Comparison of ENCODE assay signal across 8 mouse cellular contexts in the genomic region with DNA sequence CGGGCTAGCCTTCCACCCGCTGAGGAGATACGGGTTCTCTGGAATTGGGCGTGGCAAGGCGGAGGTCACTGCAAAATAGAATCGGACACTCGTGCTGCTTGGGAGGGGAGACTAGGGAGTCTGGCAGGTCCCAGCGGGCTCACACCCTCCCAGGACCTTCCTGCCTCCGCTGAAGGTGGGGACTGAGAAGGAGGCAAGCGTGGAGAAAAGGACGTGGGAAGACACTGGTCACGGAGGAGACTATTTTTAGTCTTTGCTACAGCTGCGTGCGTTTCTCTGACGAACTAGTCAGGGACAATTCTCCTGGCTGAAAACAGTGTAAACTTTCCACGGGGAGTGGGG.
DNase-seq lines count a peak whose midpoint lies in the region; ATAC-seq lines count a peak whose summit lies in the region.

No protein-coding gene starts in this region.

- WGBS in lung, embryonic 15.5 days, result 4% methylated on average over 16 of the region's 16 CpGs
- 9% methylated on average over 16 of the region's 16 CpGs for WGBS in embryonic facial prominence, embryonic 12.5 days
- WGBS in intestine, embryonic 14.5 days, result 7% methylated on average over 16 of the region's 16 CpGs
- WGBS in neural tube, embryonic 12.5 days, result 10% methylated on average over 16 of the region's 16 CpGs

- H3K36me3 ChIP-seq in lung, embryonic 15.5 days, result no peaks in the 10 kb centered on the region
- no peaks in the 10 kb centered on the region for H3K36me3 ChIP-seq in embryonic facial prominence, embryonic 12.5 days
- H3K36me3 ChIP-seq in intestine, embryonic 14.5 days (ENCODE audit: control insufficient read depth, insufficient read depth, low read length), result no peaks in the 10 kb centered on the region
- no peaks in the 10 kb centered on the region for H3K36me3 ChIP-seq in neural tube, embryonic 12.5 days

- H3K4me1 ChIP-seq in lung, embryonic 15.5 days, result peaks cover 5% of the 10 kb centered on the region; the same call in 1 of the 2 replicates
- no peaks in the 10 kb centered on the region for H3K4me1 ChIP-seq in embryonic facial prominence, embryonic 12.5 days
- H3K4me1 ChIP-seq in intestine, embryonic 14.5 days (replicated peaks; ENCODE audit: control insufficient read depth, insufficient read depth, low read length), result no peaks in the 10 kb centered on the region
- no peaks in the 10 kb centered on the region; the same call in 1 of the 2 replicates for H3K4me1 ChIP-seq in neural tube, embryonic 12.5 days

- H3K27ac ChIP-seq in lung, embryonic 15.5 days, result no peak overlapping the region
- no peak overlapping the region for H3K27ac ChIP-seq in embryonic facial prominence, embryonic 12.5 days
- H3K27ac ChIP-seq in intestine, embryonic 14.5 days (ENCODE audit: low read depth), result no peak overlapping the region
- no peak overlapping the region for H3K27ac ChIP-seq in neural tube, embryonic 12.5 days

- DNase-seq in lung, postnatal 14 days, result no peak
- DNase-seq in intestine, embryonic 14.5 days (ENCODE audit: low spot score), result no peak
- DNase-seq in frontal cortex, postnatal 14 days (ENCODE audit: low spot score in 2 of 2), result no peak
- no peak for DNase-seq in ovary, adult 18-20 months (ENCODE audit: low spot score)

- peak overlapping the region; percentile 59 for H3K4me2 ChIP-seq in lung, embryonic 15.5 days
- peak overlapping the region; percentile 48 for H3K4me2 ChIP-seq in embryonic facial prominence, embryonic 12.5 days (replicated peaks)
- H3K4me2 ChIP-seq in intestine, embryonic 14.5 days (ENCODE audit: low read length), result peak overlapping the region; percentile 50
- H3K4me2 ChIP-seq in neural tube, embryonic 12.5 days (replicated peaks), result peak overlapping the region; percentile 53

- H3K27me3 ChIP-seq in lung, embryonic 15.5 days, result no peaks in the 10 kb centered on the region
- peaks cover 7% of the 10 kb centered on the region; the same call in 1 of the 2 replicates for H3K27me3 ChIP-seq in embryonic facial prominence, embryonic 12.5 days
- H3K27me3 ChIP-seq in intestine, embryonic 14.5 days (replicated peaks; ENCODE audit: control insufficient read depth, insufficient read depth, low read length), result no peaks in the 10 kb centered on the region
- no peaks in the 10 kb centered on the region for H3K27me3 ChIP-seq in neural tube, embryonic 12.5 days (replicated peaks)

- peak overlapping the region; percentile 37 for H3K4me3 ChIP-seq in lung, embryonic 15.5 days
- peak overlapping the region; percentile 25 for H3K4me3 ChIP-seq in embryonic facial prominence, embryonic 12.5 days
- H3K4me3 ChIP-seq in intestine, embryonic 14.5 days (ENCODE audit: low read depth, low read length), result peak overlapping the region; percentile 25; the same call in 1 of the 2 replicates
- H3K4me3 ChIP-seq in neural tube, embryonic 12.5 days, result peak overlapping the region; percentile 19; the same call in 1 of the 2 replicates

- 0 out of 2 replicates have a peak overlapping the region, but pooled peaks have one; percentile 10 for H3K9ac ChIP-seq in lung, embryonic 15.5 days
- no peak overlapping the region for H3K9ac ChIP-seq in embryonic facial prominence, embryonic 12.5 days
- H3K9ac ChIP-seq in intestine, embryonic 14.5 days (ENCODE audit: low read length), result no peak overlapping the region
- H3K9ac ChIP-seq in neural tube, embryonic 12.5 days, result no peak overlapping the region

- peak; percentile 42; the same call in 1 of the 2 replicates for ATAC-seq in lung, embryonic 15.5 days (ENCODE audit: borderline replicate concordance, extremely low read depth, low FRiP score, low TSS enrichment)
- no peak for ATAC-seq in embryonic facial prominence, embryonic 12.5 days (ENCODE audit: insufficient number of reproducible peaks, insufficient read depth, low FRiP score, low TSS enrichment)
- no peak for ATAC-seq in intestine, embryonic 14.5 days (replicated peaks; ENCODE audit: low FRiP score, low TSS enrichment, low read depth)
- ATAC-seq in neural tube, embryonic 12.5 days (ENCODE audit: low FRiP score, low read depth), result peak; percentile 17; the same call in 1 of the 2 replicates
- no peak for ATAC-seq in erythroid progenitor cell, adult 5-6 weeks (replicated peaks; ENCODE audit: low FRiP score, poor library complexity, severe bottlenecking)

- no peaks in the 10 kb centered on the region for H3K9me3 ChIP-seq in lung, embryonic 15.5 days
- H3K9me3 ChIP-seq in embryonic facial prominence, embryonic 12.5 days, result no peaks in the 10 kb centered on the region
- H3K9me3 ChIP-seq in intestine, embryonic 14.5 days (ENCODE audit: control insufficient read depth, low read length), result no peaks in the 10 kb centered on the region
- H3K9me3 ChIP-seq in neural tube, embryonic 12.5 days, result no peaks in the 10 kb centered on the region

Comparison
In these comparisons a context has a peak if more than half of its experiments do, and no peak if none do; other contexts are left out.
1. ATAC-seq: peak in lung, embryonic 15.5 days (single experiment) and neural tube, embryonic 12.5 days (single experiment); none in embryonic facial prominence, embryonic 12.5 days (single experiment), intestine, embryonic 14.5 days (single experiment) and erythroid progenitor cell, adult 5-6 weeks (single experiment).
2. Peak in every context shown above with its lines, with median percentiles within 50 percentile points of each other: H3K4me2 ChIP-seq and H3K4me3 ChIP-seq.